Mouse (Mus musculus): ENCODE results near the gene Pisd. TPM values are rescaled to one million over a fixed set of nuclear protein-coding genes. Genes with fewer than 3 reads are reported as not detected.
"Not testable (repeated sequence)": the region's sequence is repeated elsewhere in the genome, so short reads cannot be mapped to it uniquely, and the experiment has no call there.

Gene Pisd
- 76.0 and 82.6 TPM in 2 replicates for polyA plus RNA-seq (2015; fragmentation: Nextera tagmentation; extraction: Ambion mirVana)

DNA sequence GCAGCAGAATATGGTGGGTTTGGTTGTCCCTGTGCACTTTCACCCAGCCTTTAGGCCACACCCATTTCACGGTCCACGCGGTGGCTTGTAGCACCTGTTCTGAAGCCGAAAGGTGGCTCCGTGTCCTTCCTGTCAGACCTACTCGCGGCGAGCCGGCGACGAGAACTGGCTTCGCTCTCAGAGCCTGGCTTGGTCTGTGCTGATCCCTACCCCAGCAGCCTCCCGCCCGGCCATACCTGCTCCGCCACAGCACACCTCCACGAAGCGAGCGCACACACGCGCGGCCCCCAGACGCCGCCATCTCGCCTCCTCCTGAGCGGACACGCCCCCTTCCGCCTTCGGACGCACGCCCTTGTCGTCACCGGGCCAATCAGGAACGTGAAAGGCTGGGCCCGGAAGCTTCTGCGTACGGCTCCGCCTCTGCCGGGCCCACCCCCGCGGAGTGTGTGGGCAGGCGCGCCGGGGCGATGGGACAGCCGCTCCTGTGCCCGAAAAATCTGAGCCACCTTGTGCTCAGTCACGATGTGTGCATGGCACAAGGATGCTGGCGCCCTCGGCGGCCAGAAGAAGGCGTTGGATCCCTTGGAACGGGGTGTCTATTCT is at the start of gene Pisd:
Gene Pisd, minus strand, starts transcription at position 334 of the 603 bp plus-strand sequence.
- no peaks in the 10 kb centered on the region for H3K27me3 ChIP-seq
- H3K27ac ChIP-seq: peak within 1 kb of the TSS; percentile 52
- WGBS: under 1% methylated on average over 52 of the region's 52 CpGs

DNA sequence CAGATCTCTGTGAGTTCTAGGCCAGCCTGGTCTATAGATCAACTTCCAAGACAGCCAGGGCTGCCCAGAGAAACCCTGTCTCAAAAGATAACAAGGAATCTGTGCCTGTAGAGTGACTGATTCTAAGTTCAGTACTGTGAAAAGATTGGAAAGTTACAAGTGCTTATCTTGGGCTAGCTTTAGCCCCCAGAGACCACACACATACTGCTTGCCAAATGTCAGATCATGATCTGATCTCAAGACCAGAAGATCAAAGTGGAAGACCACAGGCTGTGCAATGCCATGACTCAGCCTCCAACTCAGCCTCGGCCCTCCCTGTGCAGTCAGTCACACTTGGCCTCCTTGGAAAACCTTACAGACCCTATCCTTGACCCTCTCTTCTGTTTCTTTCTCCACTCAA is 49.1 kb upstream of the Pisd start:
- Histone ChIP-seq H3K4me2 (no peak overlapping the region), H3K27me3 (no peaks in the 10 kb centered on the region), H3K4me1 (no peaks in the 10 kb centered on the region), H3K36me3 (peaks cover 97% of the 10 kb centered on the region), H3K4me3 (replicated peaks) (no peak overlapping the region), H3K9me3 (replicated peaks) (no peaks in the 10 kb centered on the region), H3K27ac (no peak overlapping the region), H3K9ac (no peak overlapping the region)
- 86% methylated on average over 1 of the region's 1 CpGs for WGBS
- no peak for ATAC-seq (replicated peaks; ENCODE audit: low FRiP score)

More for the DNA sequence above, at the start of gene Pisd:
- H3K4me3 ChIP-seq (replicated peaks): peak within 1 kb of the TSS; percentile 78
- peaks cover 12% of the 10 kb centered on the region for H3K4me1 ChIP-seq
- H3K4me2 ChIP-seq: peak within 1 kb of the TSS; percentile 63
- ATAC-seq (replicated peaks; ENCODE audit: low FRiP score): peak; percentile 99
- peaks cover 12% of the 10 kb centered on the region for H3K36me3 ChIP-seq
- no peaks in the 10 kb centered on the region for H3K9me3 ChIP-seq (replicated peaks)
- H3K9ac ChIP-seq: peak within 1 kb of the TSS; percentile 56

DNA sequence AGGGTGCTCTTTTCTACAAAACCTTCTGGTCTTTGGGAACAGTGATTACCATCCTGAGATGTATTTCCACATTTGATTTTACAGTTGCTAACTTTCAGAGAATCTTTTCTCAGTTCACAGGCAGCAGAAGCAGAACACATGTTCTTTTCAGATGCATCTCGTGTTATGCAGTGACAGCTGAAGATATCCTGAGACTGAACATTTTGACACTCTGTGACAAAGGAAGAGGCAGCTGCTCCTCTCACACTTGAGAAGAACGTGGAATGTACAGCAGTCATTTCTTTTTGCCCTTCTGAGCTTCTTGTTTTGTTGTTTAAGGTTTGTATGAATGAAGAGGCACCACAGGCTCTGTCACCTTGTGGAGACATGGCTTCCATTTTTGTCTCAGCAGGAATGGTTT is 44.6 kb upstream of the Pisd start:
- peaks cover 98% of the 10 kb centered on the region for H3K36me3 ChIP-seq
- H3K4me2 ChIP-seq: no peak overlapping the region
- 88% methylated on average over 2 of the region's 2 CpGs for WGBS
- H3K9ac ChIP-seq: no peak overlapping the region
- no peak overlapping the region for H3K27ac ChIP-seq
- H3K4me1 ChIP-seq: no peaks in the 10 kb centered on the region
- no peak overlapping the region for H3K4me3 ChIP-seq (replicated peaks)
- ATAC-seq (replicated peaks; ENCODE audit: low FRiP score): no peak
- no peaks in the 10 kb centered on the region for H3K27me3 ChIP-seq
- H3K9me3 ChIP-seq (replicated peaks): no peaks in the 10 kb centered on the region

GRCm38 (mm10) chr5:32828766-32829165 is 43.3 kb upstream of the Pisd start:
- H3K4me3 ChIP-seq (replicated peaks); H3K27ac ChIP-seq; H3K27me3 ChIP-seq; H3K4me2 ChIP-seq; H3K9me3 ChIP-seq (replicated peaks); ATAC-seq (replicated peaks; ENCODE audit: low FRiP score); H3K4me1 ChIP-seq; H3K9ac ChIP-seq: not testable (repeated sequence)
- H3K36me3 ChIP-seq: peaks cover 85% of the 10 kb centered on the region
- 96% methylated on average over 1 of the region's 1 CpGs for WGBS

GRCm38 (mm10) chr5:32827009-32827408 is 41.6 kb upstream of the Pisd start, which contains the start of gene Gm20671:
Gene Gm20671 (minus strand): TSS chr5:32827109.
- no peak within 1 kb of the TSS for H3K4me2 ChIP-seq
- 93% methylated on average over 7 of the region's 7 CpGs for WGBS
- H3K9me3 ChIP-seq (replicated peaks): no peaks in the 10 kb centered on the region
- H3K27me3 ChIP-seq: no peaks in the 10 kb centered on the region
- H3K4me1 ChIP-seq: no peaks in the 10 kb centered on the region
- no peak within 1 kb of the TSS for H3K27ac ChIP-seq
- no peak for ATAC-seq (replicated peaks; ENCODE audit: low FRiP score)
- peaks cover 80% of the 10 kb centered on the region for H3K36me3 ChIP-seq
- H3K9ac ChIP-seq: no peak within 1 kb of the TSS
- no peak within 1 kb of the TSS for H3K4me3 ChIP-seq (replicated peaks)

DNA sequence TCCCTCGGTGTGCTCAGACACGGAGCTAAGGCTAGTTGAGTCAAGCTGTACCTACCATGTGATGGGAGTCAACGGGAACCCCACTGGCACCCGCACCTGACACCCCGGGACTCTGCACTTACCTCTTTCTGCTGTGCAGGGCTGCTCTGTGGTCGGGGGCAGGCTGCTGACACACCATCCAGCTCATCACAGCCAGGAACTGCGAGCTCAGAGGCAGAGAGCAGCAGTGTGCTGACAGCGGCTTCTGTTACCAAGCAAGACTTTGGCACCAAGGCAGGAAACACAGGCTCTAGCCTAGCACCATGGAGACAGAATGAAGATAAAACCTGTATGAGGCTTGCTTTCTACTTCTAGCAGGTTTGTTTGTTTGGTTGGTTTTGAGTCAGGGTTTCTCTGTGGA is 35.0 kb upstream of the Pisd start:
- Histone ChIP-seq H3K9ac (no peak overlapping the region), H3K4me1 (no peaks in the 10 kb centered on the region), H3K4me3 (replicated peaks) (no peak overlapping the region), H3K36me3 (peaks cover 76% of the 10 kb centered on the region), H3K9me3 (replicated peaks) (no peaks in the 10 kb centered on the region), H3K27me3 (no peaks in the 10 kb centered on the region), H3K4me2 (no peak overlapping the region), H3K27ac (no peak overlapping the region)
- 92% methylated on average over 8 of the region's 8 CpGs for WGBS
- no peak for ATAC-seq (replicated peaks; ENCODE audit: low FRiP score)

DNA sequence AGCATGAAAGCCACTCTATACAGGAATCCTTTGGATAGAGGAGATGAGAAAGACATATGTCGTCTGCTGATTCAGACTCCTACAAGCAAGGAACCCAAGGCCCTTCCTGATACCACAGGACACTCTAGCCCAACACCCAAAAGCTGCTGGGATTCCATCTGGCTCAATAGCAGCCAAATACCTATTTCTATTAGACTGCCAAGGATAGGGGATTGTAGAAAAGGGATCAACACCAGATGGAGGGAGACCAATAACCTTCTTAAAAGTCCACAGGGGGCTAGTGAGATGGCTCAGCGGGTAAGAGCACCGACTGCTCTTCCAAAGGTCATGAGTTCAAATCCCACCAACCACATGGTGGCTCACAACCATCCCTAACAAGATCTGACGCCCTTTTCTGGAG is 29.9 kb upstream of the Pisd start:
- Histone ChIP-seq H3K4me1 (no peaks in the 10 kb centered on the region), H3K27me3 (no peaks in the 10 kb centered on the region), H3K27ac (no peak overlapping the region), H3K9ac (no peak overlapping the region), H3K4me2 (no peak overlapping the region), H3K4me3 (replicated peaks) (no peak overlapping the region), H3K36me3 (peaks cover 80% of the 10 kb centered on the region), H3K9me3 (replicated peaks) (no peaks in the 10 kb centered on the region)
- ATAC-seq (replicated peaks; ENCODE audit: low FRiP score): no peak
- WGBS: 96% methylated on average over 4 of the region's 4 CpGs

- Histone ChIP-seq H3K36me3 (peaks cover 16% of the 10 kb centered on the region), H3K4me1 (peaks cover 12% of the 10 kb centered on the region)
- 76% methylated on average over 1 of the region's 1 CpGs for WGBS
- ATAC-seq (replicated peaks; ENCODE audit: low FRiP score); H3K4me2 ChIP-seq; H3K4me3 ChIP-seq (replicated peaks); H3K27ac ChIP-seq; H3K9me3 ChIP-seq (replicated peaks); H3K27me3 ChIP-seq; H3K9ac ChIP-seq: not testable (repeated sequence)
Measured at GRCm38 (mm10) chr5:32786454-32786853, 1.0 kb upstream of the Pisd start.

DNA sequence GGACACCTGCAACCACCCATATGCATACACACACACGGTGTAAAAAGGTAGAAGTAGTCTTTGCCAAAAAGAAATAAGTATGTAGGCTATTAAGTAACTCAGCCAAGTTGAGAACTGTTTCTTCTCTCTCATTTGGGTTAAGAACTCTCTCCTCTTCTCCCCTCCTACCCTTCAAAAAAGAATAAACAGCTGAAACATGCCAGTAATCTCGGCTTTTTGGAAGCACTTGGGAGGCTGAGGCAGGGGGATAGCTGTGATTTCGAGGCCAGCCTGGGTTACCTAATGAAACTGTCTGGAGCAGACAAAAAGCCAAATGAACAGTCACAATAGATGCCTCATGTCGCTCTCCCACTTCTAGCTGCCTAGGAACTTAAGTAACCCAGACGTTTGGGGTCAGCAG is 720 bp downstream of the Pisd start:
- peaks cover 12% of the 10 kb centered on the region for H3K4me1 ChIP-seq
- peaks cover 15% of the 10 kb centered on the region for H3K36me3 ChIP-seq
- no peaks in the 10 kb centered on the region for H3K9me3 ChIP-seq (replicated peaks)
- H3K4me2 ChIP-seq: peak overlapping the region; percentile 63
- H3K27ac ChIP-seq: peak overlapping the region; percentile 52
- ATAC-seq (replicated peaks; ENCODE audit: low FRiP score): no peak
- peak overlapping the region; percentile 78 for H3K4me3 ChIP-seq (replicated peaks)
- H3K9ac ChIP-seq: peak overlapping the region; percentile 56
- WGBS: 24% methylated on average over 5 of the region's 5 CpGs
- H3K27me3 ChIP-seq: no peaks in the 10 kb centered on the region

DNA sequence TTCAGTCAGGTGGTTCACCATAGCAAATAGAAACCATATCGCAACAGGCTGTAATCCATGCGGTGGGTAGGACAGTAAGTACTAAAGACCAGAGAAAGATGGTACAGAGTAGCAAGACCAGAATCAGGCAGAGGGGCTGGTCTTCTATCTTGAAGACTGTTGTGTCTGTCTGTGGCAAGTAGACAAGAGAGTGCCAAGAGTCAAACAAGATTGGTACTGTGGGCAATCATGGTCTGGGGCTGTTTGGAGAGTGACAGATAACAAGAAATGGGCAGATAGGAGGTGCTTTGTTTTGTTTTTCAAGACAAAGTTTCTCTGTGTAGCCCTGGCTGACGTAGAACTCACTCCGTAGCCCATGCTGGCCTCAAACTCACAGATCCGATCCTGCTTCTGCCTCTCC is 3.9 kb downstream of the Pisd start:
- no peak for ATAC-seq (replicated peaks; ENCODE audit: low FRiP score)
- Histone ChIP-seq H3K9me3 (replicated peaks) (no peaks in the 10 kb centered on the region), H3K4me3 (replicated peaks) (no peak overlapping the region), H3K36me3 (peaks cover 6% of the 10 kb centered on the region; the same call in 1 of the 2 replicates), H3K4me2 (no peak overlapping the region), H3K27ac (no peak overlapping the region), H3K4me1 (peaks cover 12% of the 10 kb centered on the region), H3K27me3 (no peaks in the 10 kb centered on the region), H3K9ac (no peak overlapping the region)
- WGBS: 91% methylated on average over 5 of the region's 5 CpGs

- Histone ChIP-seq H3K36me3 (peaks cover 21% of the 10 kb centered on the region), H3K4me2 (no peak overlapping the region), H3K4me1 (no peaks in the 10 kb centered on the region), H3K27ac (no peak overlapping the region), H3K9ac (no peak overlapping the region), H3K27me3 (no peaks in the 10 kb centered on the region), H3K9me3 (replicated peaks) (no peaks in the 10 kb centered on the region), H3K4me3 (replicated peaks) (no peak overlapping the region)
- 79% methylated on average over 3 of the region's 3 CpGs for WGBS
- no peak for ATAC-seq (replicated peaks; ENCODE audit: low FRiP score)
Measured at GRCm38 (mm10) chr5:32778168-32778567, 7.3 kb downstream of the Pisd start.

DNA sequence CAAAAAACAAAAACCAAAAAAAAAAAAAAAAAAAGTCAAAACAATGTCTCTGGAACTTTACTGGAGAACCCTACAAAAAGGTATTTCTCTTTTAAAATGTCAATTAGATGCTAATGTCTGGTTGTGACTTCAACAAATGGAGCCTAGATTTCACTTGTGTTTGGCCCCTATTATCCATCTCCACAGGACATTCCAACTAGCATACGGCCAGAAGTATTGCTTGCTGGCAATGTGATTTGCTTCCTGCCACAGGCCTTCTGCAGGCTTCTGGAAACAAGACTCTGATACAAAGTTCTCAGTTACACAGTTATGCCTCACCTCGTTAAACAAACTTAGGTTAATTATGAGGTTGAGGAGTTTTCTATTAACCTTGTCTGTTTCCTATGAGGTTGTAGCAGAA is 13.1 kb downstream of the Pisd start:
- Histone ChIP-seq H3K4me1 (no peaks in the 10 kb centered on the region), H3K9ac (no peak overlapping the region), H3K9me3 (replicated peaks) (no peaks in the 10 kb centered on the region), H3K4me2 (no peak overlapping the region), H3K36me3 (peaks cover 33% of the 10 kb centered on the region), H3K27ac (no peak overlapping the region), H3K4me3 (replicated peaks) (no peak overlapping the region), H3K27me3 (no peaks in the 10 kb centered on the region)
- ATAC-seq (replicated peaks; ENCODE audit: low FRiP score): no peak
- 67% methylated on average over 2 of the region's 2 CpGs for WGBS

All from kidney, embryonic 15.5 days (tissue).